Mouse (Mus musculus) liver, embryonic 14.5 days (tissue): ENCODE data around the gene Foxl1.

Source experiments
- CTCF ChIP-seq: IDR thresholded peaks from 2 replicates; pipeline ENCODE4 v1.5.1; 2016; ENCODE audit warnings: antibody characterized with exemption, low read depth, control low read depth
- EP300 ChIP-seq: IDR thresholded peaks from 2 replicates; pipeline ENCODE4 v1.6.1; 2016; ENCODE audit warnings: antibody characterized with exemption, low read depth

- no peak for TF ChIP-seq CTCF
- TF ChIP-seq EP300, result no peak
Observed at GRCm38 (mm10) chr8:121115136-121115535, 12.6 kb upstream of the Foxl1 start.
